Mouse (Mus musculus): ENCODE data around the gene Mepce. TPM values are rescaled to one million over a fixed set of nuclear protein-coding genes. Genes with fewer than 3 reads are reported as not detected.
"Not testable (repeated sequence)": the region's sequence is repeated elsewhere in the genome, so short reads cannot be mapped to it uniquely, and the experiment has no call there.

Gene Mepce
- polyA plus RNA-seq, 1 experiment from 2014 or later = 10.0 TPM

GRCm38 (mm10) chr5:137756106-137756505, 31.3 kb downstream of the Mepce start:
- H3K4me3 ChIP-seq (ENCODE audit: low read length) = no peak overlapping the region
- no peak overlapping the region for H3K27ac ChIP-seq (ENCODE audit: low read length)

GRCm38 (mm10) chr5:137755425-137755824, 32.0 kb downstream of the Mepce start:
- Histone ChIP-seq H3K27ac (ENCODE audit: low read length) (peak overlapping the region; percentile 12; the same call in 1 of the 2 replicates), H3K9ac (ENCODE audit: low read length) (no peak overlapping the region)

More at GRCm38 (mm10) chr5:137756106-137756505, 31.3 kb downstream of the Mepce start:
- ATAC-seq (ENCODE audit: low read depth) = no peak
- Histone ChIP-seq H3K4me2 (ENCODE audit: low read depth, low read length) (no peak overlapping the region), H3K4me1 (replicated peaks; ENCODE audit: control insufficient read depth, insufficient read depth, low read length) (peaks cover 21% of the 10 kb centered on the region), H3K9ac (ENCODE audit: low read length) (no peak overlapping the region), H3K9me3 (ENCODE audit: control insufficient read depth, low read length) (no peaks in the 10 kb centered on the region), H3K36me3 (ENCODE audit: control insufficient read depth, insufficient read depth, low read length) (peaks cover 33% of the 10 kb centered on the region), H3K27me3 (ENCODE audit: control insufficient read depth, insufficient read depth, low read depth, low read length) (no peaks in the 10 kb centered on the region)
- 56% methylated on average over 3 of the region's 3 CpGs for WGBS

GRCm38 (mm10) chr5:137753111-137753832, 34.2 kb downstream of the Mepce start:
- no peaks in the 10 kb centered on the region for H3K9me3 ChIP-seq (ENCODE audit: control insufficient read depth, low read length)
- peaks cover 34% of the 10 kb centered on the region for H3K36me3 ChIP-seq (ENCODE audit: control insufficient read depth, insufficient read depth, low read length)
- no peak overlapping the region for H3K4me2 ChIP-seq (ENCODE audit: low read depth, low read length)
- H3K4me3 ChIP-seq (ENCODE audit: low read length) = no peak overlapping the region
- H3K9ac ChIP-seq (ENCODE audit: low read length) = 0 out of 2 replicates have a peak overlapping the region, but pooled peaks have one; percentile 0
- 59% methylated on average over 13 of the region's 13 CpGs for WGBS
- H3K27ac ChIP-seq (ENCODE audit: low read length) = peak overlapping the region; percentile 39
- H3K4me1 ChIP-seq (replicated peaks; ENCODE audit: control insufficient read depth, insufficient read depth, low read length) = peaks cover 29% of the 10 kb centered on the region
- no peaks in the 10 kb centered on the region for H3K27me3 ChIP-seq (ENCODE audit: control insufficient read depth, insufficient read depth, low read depth, low read length)
- peak; percentile 41; the same call in 1 of the 2 replicates for ATAC-seq (ENCODE audit: low read depth)

More at GRCm38 (mm10) chr5:137755425-137755824, 32.0 kb downstream of the Mepce start:
- Histone ChIP-seq H3K9me3 (ENCODE audit: control insufficient read depth, low read length) (no peaks in the 10 kb centered on the region), H3K27me3 (ENCODE audit: control insufficient read depth, insufficient read depth, low read depth, low read length) (no peaks in the 10 kb centered on the region), H3K36me3 (ENCODE audit: control insufficient read depth, insufficient read depth, low read length) (peaks cover 37% of the 10 kb centered on the region), H3K4me2 (ENCODE audit: low read depth, low read length) (no peak overlapping the region), H3K4me3 (ENCODE audit: low read length) (no peak overlapping the region), H3K4me1 (replicated peaks; ENCODE audit: control insufficient read depth, insufficient read depth, low read length) (peaks cover 21% of the 10 kb centered on the region)
- ATAC-seq (ENCODE audit: low read depth) = no peak
- 75% methylated on average over 5 of the region's 5 CpGs for WGBS

- Histone ChIP-seq H3K4me2 (ENCODE audit: low read depth, low read length) (no peak overlapping the region), H3K4me3 (ENCODE audit: low read length) (no peak overlapping the region), H3K9ac (ENCODE audit: low read length) (no peak overlapping the region), H3K36me3 (ENCODE audit: control insufficient read depth, insufficient read depth, low read length) (peaks cover 28% of the 10 kb centered on the region), H3K27ac (ENCODE audit: low read length) (no peak overlapping the region), H3K9me3 (ENCODE audit: control insufficient read depth, low read length) (no peaks in the 10 kb centered on the region), H3K27me3 (ENCODE audit: control insufficient read depth, insufficient read depth, low read depth, low read length) (no peaks in the 10 kb centered on the region), H3K4me1 (replicated peaks; ENCODE audit: control insufficient read depth, insufficient read depth, low read length) (peaks cover 27% of the 10 kb centered on the region)
- ATAC-seq (ENCODE audit: low read depth) = no peak
- WGBS = 86% methylated on average over 6 of the region's 6 CpGs
Measured at GRCm38 (mm10) chr5:137751988-137752387, 35.5 kb downstream of the Mepce start.

- ATAC-seq (ENCODE audit: low read depth) = no peak
- H3K9me3 ChIP-seq (ENCODE audit: control insufficient read depth, low read length) = no peaks in the 10 kb centered on the region
- peaks cover 28% of the 10 kb centered on the region for H3K36me3 ChIP-seq (ENCODE audit: control insufficient read depth, insufficient read depth, low read length)
- no peaks in the 10 kb centered on the region for H3K27me3 ChIP-seq (ENCODE audit: control insufficient read depth, insufficient read depth, low read depth, low read length)
- no peak overlapping the region for H3K27ac ChIP-seq (ENCODE audit: low read length)
- peaks cover 26% of the 10 kb centered on the region for H3K4me1 ChIP-seq (replicated peaks; ENCODE audit: control insufficient read depth, insufficient read depth, low read length)
- H3K4me3 ChIP-seq (ENCODE audit: low read length) = no peak overlapping the region
- WGBS = 85% methylated on average over 13 of the region's 13 CpGs
- H3K4me2 ChIP-seq (ENCODE audit: low read depth, low read length) = no peak overlapping the region
- H3K9ac ChIP-seq (ENCODE audit: low read length) = no peak overlapping the region
Measured at GRCm38 (mm10) chr5:137751221-137751887, 36.1 kb downstream of the Mepce start.

GRCm38 (mm10) chr5:137750212-137750611, 37.2 kb downstream of the Mepce start:
- Histone ChIP-seq H3K36me3 (ENCODE audit: control insufficient read depth, insufficient read depth, low read length) (peaks cover 28% of the 10 kb centered on the region), H3K4me1 (replicated peaks; ENCODE audit: control insufficient read depth, insufficient read depth, low read length) (peaks cover 28% of the 10 kb centered on the region)
- 91% methylated on average over 7 of the region's 8 CpGs for WGBS
- H3K27me3 ChIP-seq (ENCODE audit: control insufficient read depth, insufficient read depth, low read depth, low read length); H3K4me3 ChIP-seq (ENCODE audit: low read length); ATAC-seq (ENCODE audit: low read depth); H3K9me3 ChIP-seq (ENCODE audit: control insufficient read depth, low read length); H3K9ac ChIP-seq (ENCODE audit: low read length); H3K27ac ChIP-seq (ENCODE audit: low read length); H3K4me2 ChIP-seq (ENCODE audit: low read depth, low read length): not testable (repeated sequence)

GRCm38 (mm10) chr5:137749196-137749836, 38.1 kb downstream of the Mepce start:
- Histone ChIP-seq H3K27ac (ENCODE audit: low read length) (peak overlapping the region; percentile 58), H3K4me1 (replicated peaks; ENCODE audit: control insufficient read depth, insufficient read depth, low read length) (peaks cover 33% of the 10 kb centered on the region), H3K27me3 (ENCODE audit: control insufficient read depth, insufficient read depth, low read depth, low read length) (no peaks in the 10 kb centered on the region), H3K4me3 (ENCODE audit: low read length) (peak overlapping the region; percentile 78), H3K9me3 (ENCODE audit: control insufficient read depth, low read length) (no peaks in the 10 kb centered on the region), H3K9ac (ENCODE audit: low read length) (peak overlapping the region; percentile 33; the same call in 1 of the 2 replicates), H3K36me3 (ENCODE audit: control insufficient read depth, insufficient read depth, low read length) (peaks cover 27% of the 10 kb centered on the region), H3K4me2 (ENCODE audit: low read depth, low read length) (peak overlapping the region; percentile 84)
- 31% methylated on average over 6 of the region's 6 CpGs for WGBS
- ATAC-seq (ENCODE audit: low read depth) = no peak

GRCm38 (mm10) chr5:137748130-137748770, 39.2 kb downstream of the Mepce start:
- H3K9ac ChIP-seq (ENCODE audit: low read length) = peak overlapping the region; percentile 44
- H3K27ac ChIP-seq (ENCODE audit: low read length) = peak overlapping the region; percentile 58
- H3K4me1 ChIP-seq (replicated peaks; ENCODE audit: control insufficient read depth, insufficient read depth, low read length) = peaks cover 33% of the 10 kb centered on the region
- WGBS = 27% methylated on average over 5 of the region's 5 CpGs
- H3K27me3 ChIP-seq (ENCODE audit: control insufficient read depth, insufficient read depth, low read depth, low read length) = no peaks in the 10 kb centered on the region
- H3K36me3 ChIP-seq (ENCODE audit: control insufficient read depth, insufficient read depth, low read length) = peaks cover 18% of the 10 kb centered on the region
- H3K9me3 ChIP-seq (ENCODE audit: control insufficient read depth, low read length) = no peaks in the 10 kb centered on the region
- peak overlapping the region; percentile 78 for H3K4me3 ChIP-seq (ENCODE audit: low read length)
- ATAC-seq (ENCODE audit: low read depth) = no peak
- H3K4me2 ChIP-seq (ENCODE audit: low read depth, low read length) = peak overlapping the region; percentile 84

All from lung, embryonic 16.5 days (tissue).